Mouse (Mus musculus): Measurements from ENCODE around the gene Rab6b. TPM values are rescaled to one million over a fixed set of nuclear protein-coding genes. Genes with fewer than 3 reads are reported as not detected.

The Rab6b gene
- polyA plus RNA-seq, 1 experiment: 125 TPM

DNA sequence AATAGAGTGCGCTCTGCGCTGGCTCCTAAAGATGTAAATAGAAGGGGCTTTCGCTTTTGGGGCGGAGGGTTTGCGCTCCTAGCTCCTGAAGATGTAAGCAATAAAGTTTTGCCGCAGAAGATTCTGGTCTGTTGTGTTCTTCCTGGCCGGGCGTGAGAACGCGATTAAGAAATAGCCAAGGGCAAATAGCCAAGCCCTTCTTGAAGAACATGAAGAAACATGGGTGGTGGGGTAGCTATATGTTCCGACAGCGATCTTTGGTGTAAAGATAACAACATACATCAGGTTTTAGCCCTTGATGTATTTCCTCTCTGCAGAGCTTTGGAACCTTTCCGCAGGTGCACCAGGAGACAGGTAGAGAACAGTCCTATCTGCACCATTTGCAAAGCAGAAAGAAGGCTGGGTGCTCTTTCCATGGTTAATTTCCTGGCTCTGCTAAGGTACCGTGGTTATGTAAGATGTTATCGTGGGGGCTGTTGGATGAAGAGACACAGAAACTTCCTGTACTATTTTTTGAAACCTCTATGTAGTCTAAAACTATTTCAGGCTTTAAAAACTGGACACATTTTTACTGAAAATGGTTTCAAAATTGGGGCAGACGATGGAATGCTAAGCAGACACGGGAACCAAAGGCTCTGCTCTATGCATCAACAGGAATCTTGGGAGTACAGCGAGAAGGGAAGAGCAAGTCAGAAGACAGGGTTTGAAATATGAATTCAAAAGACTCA is 2.5 kb upstream of the Rab6b start:
- TF ChIP-seq POLR2A (IDR thresholded peaks at IDR 0.05; ENCODE audit: borderline replicate concordance, extremely low read depth, insufficient read depth, insufficient read length, poor library complexity, severe bottlenecking) (no peak), CTCF (IDR thresholded peaks at IDR 0.05; ENCODE audit: borderline replicate concordance, extremely low read depth, insufficient read depth, insufficient read length) (no peak)
- peak; percentile 61 for DNase-seq (ENCODE audit: low read depth)

DNA sequence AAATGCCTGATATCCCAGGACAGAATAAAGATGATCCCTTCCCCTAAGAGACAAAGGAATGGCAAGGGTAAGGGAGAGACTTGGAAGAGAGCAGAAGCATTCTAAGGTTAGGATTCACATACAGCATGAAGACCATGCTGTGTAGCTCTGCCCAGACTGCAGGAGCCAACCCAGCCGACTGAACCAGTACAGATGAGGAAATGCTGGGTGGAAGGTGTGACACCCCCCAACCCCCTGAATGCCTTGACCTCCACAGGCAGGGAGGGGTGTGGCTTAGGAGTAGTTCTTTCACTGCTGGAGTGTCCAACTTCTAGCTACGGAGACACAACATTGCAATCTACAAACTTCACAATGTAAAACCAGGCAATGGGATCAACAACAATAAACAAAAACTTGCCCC is 1.7 kb upstream of the Rab6b start:
- DNase-seq (ENCODE audit: low read depth): no peak
- TF ChIP-seq POLR2A (IDR thresholded peaks at IDR 0.05; ENCODE audit: borderline replicate concordance, extremely low read depth, insufficient read depth, insufficient read length, poor library complexity, severe bottlenecking): no peak
- TF ChIP-seq CTCF (IDR thresholded peaks at IDR 0.05; ENCODE audit: borderline replicate concordance, extremely low read depth, insufficient read depth, insufficient read length): no peak

DNA sequence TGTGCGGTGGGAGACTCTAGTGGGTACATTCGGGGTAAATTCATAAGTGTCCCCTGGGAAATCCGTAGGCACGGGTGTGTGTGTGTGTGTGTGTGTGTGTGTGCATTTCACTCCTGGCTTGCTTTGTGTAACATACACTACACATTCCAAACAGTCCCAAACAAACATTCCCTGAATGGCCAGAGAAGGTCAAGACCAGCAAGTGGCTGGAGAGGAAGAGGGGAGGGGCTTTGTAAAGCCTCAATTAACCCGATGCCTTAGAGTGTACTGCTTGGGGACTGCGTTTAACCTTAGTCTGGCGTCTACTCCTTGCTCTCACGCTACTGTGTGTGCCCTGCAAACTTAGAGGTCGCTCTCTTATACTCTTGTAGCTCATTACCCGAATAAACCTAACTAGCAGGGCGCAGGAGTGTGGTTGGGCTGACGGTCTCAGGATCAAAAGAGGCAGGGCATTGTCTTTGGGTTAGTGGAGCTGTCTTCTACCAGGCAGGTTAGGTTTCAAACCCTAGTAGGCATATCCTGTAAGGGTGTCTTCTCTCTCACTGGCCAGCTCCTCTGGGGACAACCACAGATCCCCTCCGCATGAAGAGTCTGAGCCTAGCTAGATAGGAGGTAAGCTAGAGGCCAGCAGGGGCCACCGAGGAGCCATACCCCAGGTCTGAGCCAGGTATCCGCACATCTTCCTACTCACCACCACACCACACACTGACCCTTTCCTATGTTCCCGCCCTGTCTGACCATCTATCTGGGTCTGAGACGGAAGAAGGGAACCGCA is 673 bp upstream of the Rab6b start:
- TF ChIP-seq CTCF (IDR thresholded peaks at IDR 0.05; ENCODE audit: borderline replicate concordance, extremely low read depth, insufficient read depth, insufficient read length) (no peak), POLR2A (IDR thresholded peaks at IDR 0.05; ENCODE audit: borderline replicate concordance, extremely low read depth, insufficient read depth, insufficient read length, poor library complexity, severe bottlenecking) (no peak)
- DNase-seq (ENCODE audit: low read depth): no peak

DNA sequence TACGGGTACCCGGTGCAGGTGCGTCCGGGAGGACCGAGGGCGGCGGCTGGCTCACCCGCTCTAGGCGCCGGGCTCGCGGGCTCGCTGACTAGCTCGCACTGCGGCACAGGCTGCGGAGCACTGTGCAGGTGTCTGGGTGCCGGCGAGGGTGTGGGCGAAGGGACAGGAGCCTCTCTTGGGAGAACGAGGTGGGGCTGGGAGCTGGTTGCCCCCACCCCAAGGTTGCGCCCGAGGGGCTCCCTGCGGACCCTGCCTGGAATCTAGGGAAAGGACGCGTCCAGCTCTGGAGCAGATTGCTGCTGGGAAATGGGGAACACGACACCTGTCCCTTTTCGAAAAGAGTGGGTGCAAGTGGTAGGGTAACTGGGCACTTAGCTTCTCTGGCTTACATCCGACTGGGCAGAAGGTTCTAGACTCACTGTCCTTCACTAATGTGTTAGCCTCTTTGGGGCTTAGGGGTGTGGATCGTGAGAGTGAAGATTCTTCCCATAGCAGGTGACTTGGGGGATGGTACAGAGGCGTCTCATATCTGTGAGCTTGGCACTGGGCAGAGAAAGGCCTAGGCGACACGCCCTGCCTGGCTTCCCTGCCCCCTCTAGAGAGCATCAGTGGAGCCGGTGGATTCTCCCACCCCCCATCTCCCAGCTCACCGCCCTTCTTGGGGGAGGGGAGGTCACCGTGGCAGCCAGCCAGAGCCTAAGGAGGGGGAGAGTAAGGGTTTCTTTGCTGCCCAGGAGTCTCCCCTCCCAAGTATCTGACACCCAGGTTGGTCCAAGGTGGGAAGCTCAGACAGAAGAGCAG is 1.1 kb downstream of the Rab6b start:
- peak; percentile 64 for DNase-seq (ENCODE audit: low read depth)
- no peak for TF ChIP-seq POLR2A (IDR thresholded peaks at IDR 0.05; ENCODE audit: borderline replicate concordance, extremely low read depth, insufficient read depth, insufficient read length, poor library complexity, severe bottlenecking)
- TF ChIP-seq CTCF (IDR thresholded peaks at IDR 0.05; ENCODE audit: borderline replicate concordance, extremely low read depth, insufficient read depth, insufficient read length): no peak

DNA sequence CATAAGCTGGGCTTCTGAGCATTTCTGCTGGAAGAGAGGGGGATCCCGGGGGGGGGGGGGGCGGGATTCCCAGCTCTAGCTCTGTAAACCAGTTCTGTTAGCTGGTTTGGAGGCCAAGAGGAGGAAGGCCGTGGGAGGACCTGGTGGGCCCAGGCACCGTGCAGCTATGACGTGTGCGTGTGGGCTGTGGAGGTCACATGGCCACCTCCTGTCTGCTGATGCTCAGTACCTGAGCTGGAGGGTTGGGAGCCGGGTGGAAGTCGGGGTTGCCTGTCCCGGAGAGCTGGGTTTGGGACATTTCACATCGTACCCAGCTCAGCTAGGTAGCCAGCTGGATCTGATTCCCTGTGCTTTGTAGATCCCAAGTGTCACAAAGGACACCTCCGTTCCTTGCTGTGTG is 1.8 kb downstream of the Rab6b start:
- no peak for DNase-seq (ENCODE audit: low read depth)
- TF ChIP-seq POLR2A (IDR thresholded peaks at IDR 0.05; ENCODE audit: borderline replicate concordance, extremely low read depth, insufficient read depth, insufficient read length, poor library complexity, severe bottlenecking) (no peak), CTCF (IDR thresholded peaks at IDR 0.05; ENCODE audit: borderline replicate concordance, extremely low read depth, insufficient read depth, insufficient read length) (no peak)

DNA sequence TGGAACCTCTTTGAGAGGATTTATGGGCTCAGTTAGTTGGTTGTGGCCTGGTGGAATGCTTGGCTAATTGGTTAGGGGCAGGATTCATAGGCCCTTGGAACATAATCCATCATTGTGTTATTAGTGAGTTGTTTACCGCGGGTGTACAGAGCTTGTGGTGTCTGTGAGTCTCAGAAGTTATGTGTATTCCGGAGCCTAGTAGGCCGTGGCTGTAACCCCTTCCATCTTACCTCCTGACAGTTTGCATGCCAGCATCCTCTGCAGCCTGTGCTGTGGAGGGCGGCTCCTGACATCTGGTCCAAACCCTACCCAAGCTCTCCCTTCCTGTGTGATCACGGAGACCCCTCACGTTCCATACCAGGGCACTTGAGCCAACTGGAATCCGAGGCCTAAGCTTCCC is 2.7 kb downstream of the Rab6b start:
- no peak for DNase-seq (ENCODE audit: low read depth)
- TF ChIP-seq CTCF (IDR thresholded peaks at IDR 0.05; ENCODE audit: borderline replicate concordance, extremely low read depth, insufficient read depth, insufficient read length): no peak
- no peak for TF ChIP-seq POLR2A (IDR thresholded peaks at IDR 0.05; ENCODE audit: borderline replicate concordance, extremely low read depth, insufficient read depth, insufficient read length, poor library complexity, severe bottlenecking)

DNA sequence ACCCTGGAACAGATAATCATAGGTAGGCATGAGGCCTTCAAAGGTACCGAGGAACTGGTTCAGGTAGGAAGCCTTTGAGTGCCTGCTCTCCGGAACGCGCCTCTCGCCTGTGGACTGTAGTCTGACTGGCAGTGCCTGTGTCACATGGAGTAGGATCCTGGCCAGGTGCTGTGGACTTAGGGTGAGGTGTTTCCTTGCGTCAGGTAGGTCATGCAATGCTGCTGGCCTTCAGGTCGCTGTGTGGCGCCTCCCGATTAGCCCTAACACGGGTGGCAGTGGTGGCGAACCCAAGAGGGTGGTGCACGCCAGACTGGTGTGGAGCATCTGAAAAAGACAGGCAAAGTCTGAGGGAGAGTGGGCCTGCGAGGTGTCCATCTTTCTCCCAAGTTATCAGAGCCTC is 3.3 kb downstream of the Rab6b start:
- TF ChIP-seq CTCF (IDR thresholded peaks at IDR 0.05; ENCODE audit: borderline replicate concordance, extremely low read depth, insufficient read depth, insufficient read length) (no peak), POLR2A (IDR thresholded peaks at IDR 0.05; ENCODE audit: borderline replicate concordance, extremely low read depth, insufficient read depth, insufficient read length, poor library complexity, severe bottlenecking) (no peak)
- DNase-seq (ENCODE audit: low read depth): no peak

DNA sequence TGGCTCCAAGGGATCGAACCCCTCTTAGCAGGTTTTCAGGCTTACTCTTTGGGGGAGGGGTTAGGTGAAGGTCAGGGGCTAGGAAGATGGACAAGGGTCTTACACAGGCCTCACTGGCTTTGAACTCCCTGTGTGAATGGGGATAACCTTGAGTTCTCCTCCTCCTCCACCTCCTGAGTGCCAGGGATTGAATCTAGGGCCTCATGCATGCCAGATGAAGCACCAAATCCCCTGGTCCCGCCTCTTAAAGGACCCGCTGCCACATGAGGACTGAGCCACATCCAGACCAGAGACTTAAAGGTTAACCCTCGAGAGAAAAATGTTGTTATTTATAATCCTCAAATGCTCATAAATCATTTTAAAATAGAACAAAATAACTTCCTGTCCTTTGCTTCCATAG is 5.4 kb downstream of the Rab6b start:
- no peak for DNase-seq (ENCODE audit: low read depth)
- TF ChIP-seq CTCF (IDR thresholded peaks at IDR 0.05; ENCODE audit: borderline replicate concordance, extremely low read depth, insufficient read depth, insufficient read length) (no peak), POLR2A (IDR thresholded peaks at IDR 0.05; ENCODE audit: borderline replicate concordance, extremely low read depth, insufficient read depth, insufficient read length, poor library complexity, severe bottlenecking) (no peak)

DNA sequence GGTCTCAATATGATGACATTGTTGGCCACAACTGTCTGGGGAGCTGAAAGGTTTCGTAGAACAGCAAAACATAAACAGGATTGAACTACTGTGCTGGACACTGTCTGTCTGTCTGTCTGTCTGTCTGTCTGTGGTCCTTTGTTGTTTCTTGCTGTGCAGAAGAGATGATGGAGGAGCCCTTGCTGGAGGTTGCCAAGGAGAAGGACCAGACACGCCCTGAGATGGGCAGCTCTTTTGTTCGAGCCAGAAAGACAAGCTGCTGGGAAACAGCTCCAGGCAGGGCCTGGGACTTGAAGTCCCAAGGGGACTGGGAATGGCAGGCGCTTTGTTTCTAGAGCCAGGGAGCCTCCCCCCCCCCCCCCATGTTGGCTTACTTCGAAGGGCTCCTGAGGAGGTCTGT is 5.9 kb downstream of the Rab6b start:
- DNase-seq (ENCODE audit: low read depth): peak; percentile 70
- TF ChIP-seq POLR2A (IDR thresholded peaks at IDR 0.05; ENCODE audit: borderline replicate concordance, extremely low read depth, insufficient read depth, insufficient read length, poor library complexity, severe bottlenecking) (no peak), CTCF (IDR thresholded peaks at IDR 0.05; ENCODE audit: borderline replicate concordance, extremely low read depth, insufficient read depth, insufficient read length) (no peak)

DNA sequence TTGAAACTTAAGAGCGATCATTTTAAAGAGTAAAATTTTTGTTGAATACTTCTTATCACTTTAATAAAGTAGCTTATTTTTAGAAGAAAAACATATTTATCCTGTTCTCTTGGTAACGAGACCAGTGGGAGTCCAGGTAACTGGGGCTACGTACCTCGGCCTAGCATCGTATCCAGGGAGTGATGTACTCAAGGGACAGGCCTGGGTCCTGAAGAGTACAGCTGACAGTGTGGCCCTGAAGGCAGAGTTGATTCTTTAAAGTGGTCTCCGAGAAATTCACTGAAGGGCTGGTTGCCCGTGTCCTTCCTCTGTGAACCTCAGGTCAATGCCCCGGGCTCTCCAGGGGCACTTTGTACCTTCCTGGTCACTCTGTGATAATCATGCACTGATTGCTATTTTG is 6.4 kb downstream of the Rab6b start:
- no peak for DNase-seq (ENCODE audit: low read depth)
- no peak for TF ChIP-seq CTCF (IDR thresholded peaks at IDR 0.05; ENCODE audit: borderline replicate concordance, extremely low read depth, insufficient read depth, insufficient read length)

DNA sequence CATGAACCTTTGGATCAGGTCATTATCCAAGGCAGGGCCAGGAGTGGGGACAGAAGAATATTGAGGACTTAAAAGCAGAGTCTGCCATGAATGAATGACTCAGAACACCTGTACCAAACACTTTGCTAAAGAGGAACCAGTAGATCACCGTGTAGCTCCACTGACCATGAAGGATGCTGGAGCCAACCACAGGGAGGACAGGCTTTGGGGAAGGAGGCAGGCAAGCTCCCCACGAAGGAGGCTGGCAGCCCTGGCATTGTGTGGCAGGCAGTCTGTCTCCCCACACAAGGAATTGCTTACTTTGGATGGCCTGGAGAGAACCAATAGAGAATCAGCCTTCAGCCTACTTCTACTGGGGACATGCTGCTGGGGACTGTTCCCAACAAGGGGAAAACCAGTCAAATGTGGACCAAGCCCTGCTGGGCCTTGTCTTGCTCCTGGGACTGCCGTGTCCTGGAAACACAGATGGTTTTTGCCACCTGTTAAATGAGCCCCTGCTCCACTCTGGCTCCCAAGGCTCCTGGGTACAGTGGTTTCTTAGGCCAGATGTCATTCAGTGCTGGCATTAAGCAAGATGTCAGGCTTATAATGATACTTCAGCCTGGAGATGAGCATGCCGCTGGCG is 7.2 kb downstream of the Rab6b start:
- TF ChIP-seq CTCF (IDR thresholded peaks at IDR 0.05; ENCODE audit: borderline replicate concordance, extremely low read depth, insufficient read depth, insufficient read length): no peak
- no peak for TF ChIP-seq POLR2A (IDR thresholded peaks at IDR 0.05; ENCODE audit: borderline replicate concordance, extremely low read depth, insufficient read depth, insufficient read length, poor library complexity, severe bottlenecking)

More for the DNA sequence above, 7.2 kb downstream of the Rab6b start:
- DNase-seq (ENCODE audit: low read depth): no peak

All from brain, embryonic 14.5 days (tissue).